ENCODE assay signal across 20 mouse cellular contexts in the genomic region with DNA sequence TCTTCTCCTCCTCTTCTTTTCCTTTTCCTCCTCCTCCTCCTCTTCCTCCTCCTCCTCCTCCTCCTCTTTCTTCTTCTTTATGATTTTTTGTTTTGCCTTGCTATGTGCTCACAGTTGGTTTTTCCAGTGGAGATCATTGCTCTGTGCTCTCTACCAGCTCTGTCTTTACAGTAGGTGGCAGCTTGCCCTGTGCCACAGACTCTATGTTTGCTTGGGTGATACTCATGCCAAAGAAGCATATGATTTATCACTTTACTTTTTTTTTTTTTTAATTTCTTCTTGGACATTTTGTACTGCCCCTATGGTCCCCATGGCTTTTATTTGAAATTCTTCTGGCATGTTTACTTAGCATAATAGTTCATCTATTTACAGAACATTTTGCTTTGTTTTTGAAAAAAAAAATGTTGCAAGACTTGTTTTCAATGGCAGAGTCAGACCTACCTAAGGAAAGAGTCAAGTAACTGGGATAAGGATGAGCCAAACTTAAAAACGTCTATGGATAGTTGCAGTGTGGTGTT. TPM values are rescaled to one million over a fixed set of nuclear protein-coding genes. Genes with fewer than 3 reads are reported as not detected.
DNase-seq lines count a peak whose midpoint lies in the region; ATAC-seq and TF ChIP-seq lines count a peak whose summit lies in the region.
"Had no signal": no experiment of that assay in that cellular context is flagged by ENCODE, and none has a peak within 500 bp of the region (broad histone marks: within the 10 kb centered on the region; RNA-seq: fewer than 3 reads in every experiment).

No protein-coding gene starts in this region.

- no peaks in the 10 kb centered on the region for H3K36me3 ChIP-seq in lung, postnatal 0 days (ENCODE audit: insufficient read depth, low read length)
- H3K36me3 ChIP-seq: embryonic facial prominence, embryonic 12.5 days; forebrain, embryonic 15.5 days had no signal

- peak; percentile 89 for TF ChIP-seq EP300 in lung, postnatal 0 days (IDR thresholded peaks at IDR 0.05)

- peak; percentile 52 for DNase-seq in heart, adult 11 months
- no peak for DNase-seq in heart, adult 9 months (ENCODE audit: low spot score in 2 of 2)
- peak; percentile 56 for DNase-seq in lung, postnatal 0 days (ENCODE audit: low spot score)
- no peak for DNase-seq in lung, adult 2 months
- DNase-seq in lung, postnatal 36 days, result peak; percentile 39
- DNase-seq in lung, postnatal 4 days, result no peak
- DNase-seq in 3T3-L1 (ENCODE audit: low read depth, low spot score), result peak; percentile 46
- DNase-seq in frontal cortex, postnatal 36 days (ENCODE audit: low spot score in 2 of 2), result no peak
- DNase-seq: adrenal gland, adult 8-10 months; adrenal gland, postnatal 14 days; adrenal gland, postnatal 36 days; cerebellum, adult 11-12 months; cerebellum, adult 2 months; cerebellum, adult 9-10 months; cerebellum, postnatal 10 days; cerebellum, postnatal 25 days had no signal

- H3K9me3 ChIP-seq in lung, postnatal 0 days (ENCODE audit: low read length), result no peaks in the 10 kb centered on the region
- H3K9me3 ChIP-seq: embryonic facial prominence, embryonic 10.5 days; embryonic facial prominence, embryonic 12.5 days; forebrain, embryonic 13.5 days; forebrain, embryonic 15.5 days had no signal

- H3K9ac ChIP-seq in lung, postnatal 0 days (replicated peaks; ENCODE audit: low read depth), result no peak overlapping the region
- H3K9ac ChIP-seq: embryonic facial prominence, embryonic 12.5 days; forebrain, embryonic 13.5 days; forebrain, embryonic 15.5 days had no signal

- TF ChIP-seq CTCF in lung, postnatal 0 days (IDR thresholded peaks at IDR 0.05), result 0 out of 2 replicates have a peak, but pooled peaks have one; percentile 7
- TF ChIP-seq CTCF in lung, adult 2 months (IDR thresholded peaks at IDR 0.05; ENCODE audit: insufficient read depth, low read length), result no peak

- WGBS in lung, postnatal 0 days, result 20% methylated on average over 1 of the region's 1 CpGs
- WGBS in lung, adult 2 months, result 32% methylated on average over 1 of the region's 1 CpGs

- H3K27ac ChIP-seq in lung, postnatal 0 days (ENCODE audit: low read length), result no peak overlapping the region
- H3K27ac ChIP-seq: embryonic facial prominence, embryonic 10.5 days; embryonic facial prominence, embryonic 12.5 days; forebrain, embryonic 13.5 days; forebrain, embryonic 15.5 days had no signal

- no peaks in the 10 kb centered on the region for H3K27me3 ChIP-seq in lung, postnatal 0 days (replicated peaks; ENCODE audit: insufficient read depth, low read length)
- H3K27me3 ChIP-seq: embryonic facial prominence, embryonic 12.5 days; forebrain, embryonic 13.5 days; forebrain, embryonic 15.5 days had no signal

- TF ChIP-seq POLR2A in lung, adult 2 months (IDR thresholded peaks at IDR 0.05; ENCODE audit: borderline replicate concordance, extremely low read depth, low read depth, low read length), result no peak

- H3K4me3 ChIP-seq in lung, postnatal 0 days (ENCODE audit: low read depth, low read length), result no peak overlapping the region
- H3K4me3 ChIP-seq in lung, adult 2 months (replicated peaks; ENCODE audit: extremely low read depth, low read depth, low read length), result no peak overlapping the region
- H3K4me3 ChIP-seq: embryonic facial prominence, embryonic 10.5 days; embryonic facial prominence, embryonic 12.5 days; forebrain, embryonic 13.5 days; forebrain, embryonic 15.5 days had no signal

- no peak overlapping the region for H3K4me2 ChIP-seq in lung, postnatal 0 days (replicated peaks; ENCODE audit: low read depth, low read length)
- H3K4me2 ChIP-seq: embryonic facial prominence, embryonic 12.5 days; forebrain, embryonic 13.5 days; forebrain, embryonic 15.5 days had no signal

- peak; percentile 46 for ATAC-seq in lung, postnatal 0 days
- ATAC-seq: forebrain, embryonic 13.5 days; forebrain, embryonic 15.5 days had no signal

- H3K4me1 ChIP-seq in lung, postnatal 0 days (ENCODE audit: insufficient read depth, low read depth, low read length), result no peaks in the 10 kb centered on the region; the same call in 1 of the 2 replicates
- H3K4me1 ChIP-seq in lung, adult 2 months (ENCODE audit: control insufficient read depth, insufficient read depth, low read length), result peaks cover 19% of the 10 kb centered on the region
- H3K4me1 ChIP-seq: embryonic facial prominence, embryonic 10.5 days; embryonic facial prominence, embryonic 12.5 days; forebrain, embryonic 13.5 days had no signal

RNA-seq across cellular contexts. Expression of a gene that starts 41.7 kb away (rescaled TPM):
- 75.2 and 93.6 TPM in 2 replicates for polyA plus RNA-seq in lung, postnatal 0 days (2015; fragmentation: Nextera tagmentation; extraction: Ambion mirVana)
- 117 and 119 TPM in 2 replicates for polyA plus RNA-seq in lung, adult 2 months (2012; rRNA removed)

Comparison
In these comparisons a context has a peak if more than half of its experiments do, and no peak if none do; other contexts are left out.
1. DNase-seq: peak in heart, adult 11 months (single experiment), lung, postnatal 0 days (single experiment), lung, postnatal 36 days (single experiment) and 3T3-L1 (single experiment); none in heart, adult 9 months (0 of 2), lung, adult 2 months (single experiment), lung, postnatal 4 days (0 of 2) and frontal cortex, postnatal 36 days (0 of 2).